Mouse (Mus musculus) adipose tissue, adult 10 weeks (tissue): Measurements from ENCODE around the gene Ugt1a8. TPM values are rescaled to one million over a fixed set of nuclear protein-coding genes. Genes with fewer than 3 reads are reported as not detected.

Experiments
- polyA plus RNA-seq: library from polyadenylated mRNA; stranded (reverse); fragments of 350-450 nt; fragmentation: Illumina TruSeq; extraction: RNeasy Lipid Tissue Mini Kit (QIAGEN cat#74804); gene quantifications from one replicate; pipeline ENCODE4 v1.2.3, GENCODE M21; 2014; ENCODE audit warnings: low read depth, low replicate concordance

Gene Ugt1a8
- not detected for polyA plus RNA-seq

DNA sequence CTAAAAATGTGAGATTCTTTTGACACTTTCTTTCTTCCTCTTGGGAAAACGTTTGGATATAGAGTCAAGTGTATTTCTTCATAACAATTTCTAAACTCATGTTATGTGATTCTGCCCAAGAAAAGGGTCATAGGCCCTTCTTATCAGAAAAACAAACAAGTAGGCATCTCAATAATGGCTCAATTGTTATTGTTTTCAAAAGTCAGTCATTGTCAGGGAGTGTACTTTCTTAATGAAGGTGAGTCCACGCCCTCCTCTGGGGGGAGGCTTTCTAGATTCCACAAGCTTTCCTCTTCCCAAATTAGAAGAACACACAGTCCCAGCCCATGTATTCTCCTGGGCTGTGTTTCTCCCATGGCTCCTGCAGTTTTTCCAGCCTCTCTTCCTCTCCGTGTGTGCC lies at the start of gene Ugt1a8:
Gene Ugt1a8 (plus strand): TSS at position 301 of the 400 bp plus-strand sequence.

DNA sequence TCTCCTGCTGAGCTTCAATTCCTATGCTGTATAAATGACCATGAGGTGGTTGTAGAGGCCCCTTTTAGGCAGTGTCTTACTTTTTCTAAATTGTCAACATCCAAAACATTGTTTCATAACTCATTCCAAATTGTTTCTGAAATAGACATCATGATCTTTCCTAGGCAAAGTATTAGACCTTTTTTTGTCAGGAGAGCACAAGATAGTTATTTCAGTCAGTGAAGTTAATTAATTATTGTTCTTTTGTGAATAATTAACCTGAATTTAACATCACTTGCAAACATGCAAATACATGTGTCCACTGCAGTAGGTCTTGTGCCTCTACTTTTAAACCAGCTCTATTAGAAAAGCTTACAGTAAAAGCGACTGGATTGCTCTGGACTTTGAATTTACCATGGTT lies 32.5 kb upstream of the Ugt1a8 start, which contains the start of gene Ugt1a10:
Gene Ugt1a10 (plus strand): TSS at position 301 of the 400 bp plus-strand sequence.

DNA sequence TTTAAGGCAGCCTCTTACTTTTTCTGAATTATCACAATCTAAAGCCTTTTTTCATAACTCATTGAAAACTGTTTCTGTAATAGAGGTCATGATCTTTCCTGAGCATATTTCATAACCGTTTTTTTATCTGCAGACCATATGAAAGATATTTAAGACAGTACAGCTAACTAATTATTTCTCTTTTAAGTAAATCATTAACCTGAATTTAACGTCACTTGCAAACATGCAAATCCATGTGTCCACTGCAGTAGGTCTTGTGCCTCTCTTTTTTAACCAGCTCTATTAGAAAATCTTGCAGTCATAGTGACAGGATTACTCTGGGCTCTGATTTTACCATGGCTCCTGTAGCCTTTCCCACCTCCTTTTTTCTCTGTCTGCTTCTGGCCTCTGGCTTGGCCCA lies 17.1 kb upstream of the Ugt1a8 start, which contains the start of gene Ugt1a9:
Gene Ugt1a9 (plus strand): TSS at position 306 of the 400 bp plus-strand sequence.

DNA sequence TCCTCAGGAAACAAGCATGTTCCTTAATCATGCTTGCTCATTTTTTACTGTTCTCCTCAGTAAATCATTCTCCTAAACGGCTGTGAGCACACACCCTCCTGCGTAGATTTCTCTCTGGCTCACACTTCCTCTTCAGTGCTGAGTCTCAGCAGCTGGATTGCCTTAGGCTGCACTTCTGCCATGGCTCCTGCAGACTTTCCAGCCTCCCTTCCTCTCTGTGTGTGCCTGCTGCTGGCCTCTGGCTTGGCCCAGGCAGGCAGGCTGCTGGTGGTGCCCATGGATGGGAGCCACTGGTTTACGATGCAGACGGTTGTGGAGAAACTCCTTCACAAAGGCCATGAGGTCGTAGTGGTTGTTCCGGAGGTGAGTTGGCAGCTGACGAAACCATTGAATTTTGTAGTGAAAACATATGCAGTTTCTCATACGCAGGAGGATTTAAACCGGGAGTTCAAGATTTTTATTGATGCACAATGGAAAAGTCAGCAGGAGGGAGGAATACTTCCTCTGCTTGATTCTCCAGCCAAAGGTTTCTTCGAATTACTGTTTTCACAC lies 7.4 kb downstream of the Ugt1a8 start, which contains the start of gene Ugt1a7c:
Gene Ugt1a7c (plus strand): TSS at position 122 of the 552 bp plus-strand sequence.

DNA sequence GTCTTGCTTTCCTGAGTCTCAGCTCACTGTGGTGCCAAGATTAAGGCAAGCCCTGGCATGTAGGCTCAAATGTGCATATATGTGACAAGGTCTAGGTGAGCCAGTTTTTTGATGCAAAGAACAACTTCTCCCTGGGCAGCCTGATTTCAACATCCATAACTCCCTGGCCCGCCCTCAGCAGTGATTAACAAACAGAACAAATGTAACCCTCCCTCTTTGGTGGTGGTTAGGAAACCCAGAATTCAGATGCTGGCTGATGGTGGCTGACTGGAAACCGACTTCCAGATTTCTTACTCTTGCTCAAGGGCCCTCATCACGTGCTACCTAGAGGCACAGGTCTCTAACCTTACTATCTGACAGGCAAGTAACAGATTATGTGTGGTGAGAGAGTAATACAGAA lies 15.4 kb downstream of the Ugt1a8 start, which contains the start of gene Ugt1a6b:
Gene Ugt1a6b (plus strand): TSS at position 234 of the 400 bp plus-strand sequence.

DNA sequence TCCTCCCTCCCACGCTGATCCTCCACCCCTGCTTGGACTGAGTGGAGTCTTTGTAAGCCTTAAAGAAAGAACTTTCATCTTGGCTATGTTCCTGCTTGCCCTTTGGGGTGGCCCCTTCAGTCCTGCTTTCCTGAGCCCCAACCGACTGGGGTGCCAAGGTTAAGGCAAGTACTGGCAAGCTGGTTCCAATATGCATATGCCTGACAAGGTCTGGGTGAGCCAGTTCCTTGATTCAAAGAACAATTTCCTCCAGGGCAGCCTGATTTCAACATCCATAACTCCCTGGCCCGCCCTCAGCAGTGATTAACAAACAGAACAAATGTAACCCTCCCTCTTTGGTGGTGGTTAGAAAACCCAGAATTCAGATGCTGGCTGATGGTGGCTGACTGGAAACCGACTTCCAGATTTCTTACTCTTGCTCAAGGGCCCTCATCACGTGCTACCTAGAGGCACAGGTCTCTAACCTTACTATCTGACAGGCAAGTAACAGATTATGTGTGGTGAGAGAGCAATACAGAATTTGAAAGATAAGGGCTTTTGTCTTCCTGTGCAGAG lies 46.9 kb downstream of the Ugt1a8 start, which contains the start of gene Ugt1a6a:
Gene Ugt1a6a (plus strand): TSS at position 353 of the 555 bp plus-strand sequence.

DNA sequence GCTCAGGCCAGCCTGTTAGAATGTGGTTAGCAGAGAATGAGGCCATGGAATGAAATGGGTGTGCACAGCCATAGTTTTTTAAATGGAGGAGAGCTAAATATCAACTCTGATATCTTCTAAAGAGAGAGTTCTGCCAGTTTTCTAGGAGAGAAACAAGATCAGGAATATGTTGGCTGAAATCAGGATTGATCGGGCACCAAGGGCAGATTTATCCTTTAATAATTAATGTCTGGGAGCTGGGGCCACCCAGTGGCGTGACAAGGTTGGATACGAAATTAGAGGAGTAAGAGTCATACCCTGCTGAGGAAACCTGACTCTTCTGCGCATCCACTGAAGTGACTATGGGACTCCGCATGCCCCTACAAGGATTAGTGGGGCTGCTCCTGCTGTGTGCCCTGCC lies 78.1 kb downstream of the Ugt1a8 start, which contains the start of gene Ugt1a5:
Gene Ugt1a5 (plus strand): TSS at position 302 of the 400 bp plus-strand sequence.

DNA sequence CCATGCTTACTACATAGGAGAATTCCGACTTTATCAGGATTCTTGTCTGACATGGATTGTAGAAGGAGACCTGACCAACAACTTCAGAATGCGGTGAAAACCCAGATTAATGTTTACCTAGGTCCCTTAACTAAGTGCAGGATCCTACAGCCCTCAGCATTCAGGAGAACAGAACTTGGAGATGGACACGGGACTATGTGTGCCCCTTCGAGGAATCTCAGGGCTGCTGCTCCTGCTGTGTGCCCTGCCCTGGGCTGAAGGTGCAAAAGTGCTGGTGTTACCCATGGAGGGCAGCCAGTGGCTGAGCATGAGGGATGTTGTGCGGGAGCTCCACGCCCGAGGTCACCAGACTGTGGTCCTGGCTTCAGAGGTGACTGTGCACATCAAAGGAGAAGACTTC lies 112.8 kb downstream of the Ugt1a8 start, which contains the start of gene Ugt1a2:
Gene Ugt1a2 (plus strand): TSS at position 146 of the 400 bp plus-strand sequence.

DNA sequence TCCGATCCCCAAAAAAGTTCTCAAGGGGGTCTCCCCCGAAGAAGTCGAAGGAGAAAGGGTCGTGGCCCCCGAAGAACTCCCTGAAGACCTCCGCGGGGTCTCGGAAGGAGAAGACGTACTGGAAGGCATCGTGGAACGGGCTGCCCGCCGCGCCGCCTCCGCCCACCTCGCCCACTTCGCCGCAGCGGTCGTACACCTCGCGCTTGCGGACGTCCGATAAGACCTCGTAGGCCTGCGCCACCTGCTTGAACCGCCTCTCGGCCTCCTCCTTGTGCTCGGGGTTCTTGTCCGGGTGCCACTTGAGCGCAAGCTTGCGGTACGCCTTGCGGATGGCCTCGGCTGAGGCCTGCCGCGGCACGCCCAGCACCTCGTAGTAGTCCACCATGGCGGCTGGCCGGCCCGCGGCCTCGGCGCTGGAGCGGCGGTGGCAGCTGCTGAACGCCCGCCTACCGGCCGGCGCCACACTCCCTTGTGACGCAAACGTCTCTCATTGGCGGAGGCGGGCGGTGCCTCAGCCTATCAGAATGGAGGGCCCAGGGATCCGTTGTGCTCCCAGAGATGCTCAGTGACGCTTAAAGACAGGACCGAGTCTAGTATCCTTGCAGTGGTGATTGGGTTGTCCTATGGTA lies 117.8 kb downstream of the Ugt1a8 start, which contains the start of gene Dnajb3:
Gene Dnajb3 (minus strand): TSS at position 489 of the 629 bp plus-strand sequence.

DNA sequence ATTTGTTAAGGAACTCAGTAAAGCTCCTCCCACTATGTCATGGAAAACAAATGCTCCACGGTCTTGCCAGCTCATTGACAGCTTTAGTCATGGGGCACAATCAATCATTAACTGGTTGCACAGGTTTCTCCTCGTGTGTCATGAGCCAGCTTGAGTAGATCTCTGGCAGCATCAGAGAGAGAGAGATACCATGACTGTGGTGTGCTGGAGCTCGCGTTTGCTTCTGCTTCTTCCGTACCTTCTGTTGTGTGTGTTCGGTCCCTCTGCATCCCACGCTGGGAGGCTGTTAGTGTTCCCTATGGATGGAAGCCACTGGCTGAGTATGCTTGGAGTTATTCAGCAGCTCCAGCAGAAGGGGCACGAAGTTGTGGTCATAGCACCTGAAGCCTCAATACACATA lies 124.2 kb downstream of the Ugt1a8 start, which contains the start of gene Ugt1a1:
Gene Ugt1a1 (plus strand): TSS at position 148 of the 400 bp plus-strand sequence.

DNA sequence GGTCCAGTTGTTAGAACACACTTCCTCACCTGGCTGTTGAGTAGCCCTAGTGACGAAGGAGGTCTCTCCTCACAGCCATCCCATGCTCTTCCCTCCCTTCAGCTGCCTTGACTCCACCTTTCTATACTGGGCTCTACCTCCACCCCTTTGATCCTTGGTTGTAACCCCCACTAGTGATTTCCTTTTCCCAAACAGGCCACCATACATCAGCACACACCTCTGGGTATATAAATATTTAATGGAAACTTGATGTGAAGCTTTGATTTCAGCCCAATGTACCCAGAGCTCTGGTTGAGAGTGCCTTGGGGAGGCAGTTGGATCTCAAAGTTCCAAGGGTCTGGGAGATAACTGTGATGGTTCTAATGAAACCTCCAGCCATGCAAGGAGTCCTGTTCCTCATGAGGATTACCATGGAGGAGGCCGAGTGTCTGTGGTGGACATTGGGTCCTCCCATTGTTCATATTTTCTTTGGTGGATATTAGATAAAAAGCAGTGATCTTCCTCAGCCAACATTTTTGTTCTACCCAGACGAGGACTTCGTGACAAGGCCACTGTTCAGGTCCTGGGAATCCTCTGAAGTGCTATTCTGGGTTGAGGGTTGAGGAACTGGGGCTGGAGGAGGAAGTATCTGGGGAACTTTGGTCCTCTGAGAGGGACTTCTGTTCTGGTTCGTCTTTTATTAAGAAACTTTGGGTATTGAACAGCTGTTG lies 139.2 kb downstream of the Ugt1a8 start, which contains the start of gene Mroh2a:
Gene Mroh2a (plus strand): TSS at position 317 of the 710 bp plus-strand sequence.

Other genes with a start within 250 kb of the Ugt1a8 start
- gene Dgkd, start 234.5 kb upstream of the Ugt1a8 start, polyA plus RNA-seq, result 46.5 TPM
- gene Usp40, start 79.3 kb upstream of the Ugt1a8 start, polyA plus RNA-seq, result 15.1 TPM
- not detected for gene Ugt1a10, start 32.4 kb upstream of the Ugt1a8 start, polyA plus RNA-seq
- gene Ugt1a9, start 17.0 kb upstream of the Ugt1a8 start, polyA plus RNA-seq, result not detected
- 15.9 TPM for gene Ugt1a7c, start 7.2 kb downstream of the Ugt1a8 start, polyA plus RNA-seq
- gene Ugt1a6b, start 15.4 kb downstream of the Ugt1a8 start, polyA plus RNA-seq, result 12.1 TPM
- 59.3 TPM for gene Ugt1a6a, start 47.0 kb downstream of the Ugt1a8 start, polyA plus RNA-seq
- not detected for gene Ugt1a5, start 78.2 kb downstream of the Ugt1a8 start, polyA plus RNA-seq
- 0.25 TPM for gene Ugt1a2, start 112.8 kb downstream of the Ugt1a8 start, polyA plus RNA-seq
- gene Dnajb3, start 118.0 kb downstream of the Ugt1a8 start, polyA plus RNA-seq, result 21.6 TPM
- 0.61 TPM for gene Ugt1a1, start 124.1 kb downstream of the Ugt1a8 start, polyA plus RNA-seq
- gene Mroh2a, start 139.2 kb downstream of the Ugt1a8 start, polyA plus RNA-seq, result 61.5 TPM
- 74.9 TPM for gene Hjurp, start 189.8 kb downstream of the Ugt1a8 start, polyA plus RNA-seq
- 0.07 TPM for gene Trpm8, start 189.8 kb downstream of the Ugt1a8 start, polyA plus RNA-seq